16 mouse cellular contexts compared by ENCODE assay signal in genomic region chr7:65507341-65507740, GRCm38 (mm10).
"Had no signal": no experiment of that assay in that cellular context is flagged by ENCODE, and none has a peak within 500 bp of the region (broad histone marks: within the 10 kb centered on the region; RNA-seq: fewer than 3 reads in every experiment).

No protein-coding gene starts in this region.

- H3K9ac ChIP-seq: liver, embryonic 14.5 days; lung, embryonic 14.5 days; midbrain, embryonic 12.5 days; neural tube, embryonic 12.5 days; stomach, embryonic 15.5 days had no signal

- H3K4me3 ChIP-seq: midbrain, embryonic 10.5 days; midbrain, embryonic 12.5 days; neural tube, embryonic 12.5 days; stomach, embryonic 15.5 days had no signal

- DNase-seq: lung, adult 18-20 months; lung, embryonic 14.5 days; lung, postnatal 10 days; lung, postnatal 4 days; midbrain, embryonic 14.5 days; right cerebral cortex, postnatal 25 days; right cerebral cortex, postnatal 4 days; spleen, adult 18-20 months; thymus, adult 2 months; thymus, postnatal 25 days; thymus, postnatal 4 days had no signal

- H3K27ac ChIP-seq: liver, embryonic 14.5 days; midbrain, embryonic 10.5 days; midbrain, embryonic 12.5 days; neural tube, embryonic 12.5 days; stomach, embryonic 15.5 days had no signal

- H3K36me3 ChIP-seq: midbrain, embryonic 10.5 days; midbrain, embryonic 12.5 days; neural tube, embryonic 12.5 days; stomach, embryonic 15.5 days had no signal

- H3K4me1 ChIP-seq: midbrain, embryonic 10.5 days; midbrain, embryonic 12.5 days; stomach, embryonic 15.5 days had no signal

- H3K27me3 ChIP-seq: midbrain, embryonic 12.5 days; neural tube, embryonic 12.5 days; stomach, embryonic 15.5 days had no signal

- H3K4me2 ChIP-seq: lung, embryonic 14.5 days; midbrain, embryonic 12.5 days; neural tube, embryonic 12.5 days; stomach, embryonic 15.5 days had no signal

- H3K9me3 ChIP-seq: midbrain, embryonic 10.5 days; midbrain, embryonic 12.5 days; neural tube, embryonic 12.5 days; stomach, embryonic 15.5 days had no signal
